Mouse (Mus musculus): ENCODE data around the gene Atf5.

Atf5 gene

GRCm38 (mm10) chr7:44768129-44768528 lies 48.3 kb downstream of the Atf5 start:
- no peak for DNase-seq (ENCODE audit: low spot score)
